Mouse (Mus musculus) CH12.LX (cell line): ENCODE measurements around the gene Zbtb48. TPM values are rescaled to one million over a fixed set of nuclear protein-coding genes. Genes with fewer than 3 reads are reported as not detected.

Experiments used
- DNase-seq: peaks from one replicate; pipeline ENCODE4 v3.0.0-alpha.2; 2013; ENCODE audit errors: extremely low read depth
- H3K27ac ChIP-seq: 2 replicates; pipeline ENCODE4 v1.5.1; 2012; ENCODE audit warnings: low read depth, mild to moderate bottlenecking, control low read depth, moderate library complexity; ENCODE audit not compliant: insufficient read depth
- H3K27me3 ChIP-seq: replicated peaks from 2 replicates; pipeline ENCODE3; 2012; ENCODE audit warnings: inconsistent platforms
- H3K36me3 ChIP-seq, 2 experiments: replicated peaks in 1 of 2; 2 replicates each; pipeline versions ENCODE3 to v1.6.1; 2012; ENCODE audit warnings: inconsistent platforms in 1 of 2, low read length in 1 of 2, mild to moderate bottlenecking in 1 of 2, mixed read lengths in 1 of 2, moderate library complexity in 1 of 2; ENCODE audit not compliant: control insufficient read depth in 1 of 2, insufficient read depth in 1 of 2
- H3K4me1 ChIP-seq, 2 experiments: 2 replicates each; pipeline ENCODE4 v1.6.1; 2012; ENCODE audit warnings: inconsistent platforms in 1 of 2, moderate library complexity in 1 of 2; ENCODE audit not compliant: insufficient read depth in 2 of 2, control insufficient read depth in 1 of 2
- H3K4me2 ChIP-seq: 2 replicates; pipeline ENCODE4 v1.6.1; 2012; ENCODE audit warnings: low read depth, mild to moderate bottlenecking, control low read depth; ENCODE audit not compliant: poor library complexity, insufficient read depth, severe bottlenecking
- H3K4me3 ChIP-seq, 3 experiments: fragments of 150-350 bp in 1 of 3; sonication (generic) in 1 of 3; replicated peaks in 1 of 3; 2 replicates each; pipeline versions ENCODE3 to v1.5.1; 2011 to 2012; ENCODE audit warnings: low read depth in 2 of 3, low read length in 2 of 3, mild to moderate bottlenecking in 2 of 3, moderate library complexity in 2 of 3, control low read depth in 1 of 3, improper control_type of control experiment in 1 of 3, inconsistent platforms in 1 of 3, mixed read lengths in 1 of 3; ENCODE audit not compliant: poor library complexity in 1 of 3
- H3K79me2 ChIP-seq: replicated peaks from 2 replicates; pipeline ENCODE4 v1.6.1; 2012; ENCODE audit warnings: mild to moderate bottlenecking, moderate library complexity; ENCODE audit not compliant: control insufficient read depth, poor library complexity, insufficient read depth, severe bottlenecking; ENCODE audit errors: extremely low read depth
- H3K9ac ChIP-seq: 2 replicates; pipeline ENCODE4 v1.6.1; 2012; ENCODE audit warnings: low read depth, mild to moderate bottlenecking, control low read depth, moderate library complexity; ENCODE audit not compliant: insufficient read depth
- H3K9me3 ChIP-seq: replicated peaks from 2 replicates; pipeline ENCODE3; 2012; ENCODE audit warnings: low read length, inconsistent platforms, mixed read lengths
- BHLHE40 ChIP-seq: IDR thresholded peaks from 2 replicates; pipeline ENCODE4 v1.6.1; 2011; ENCODE audit warnings: mild to moderate bottlenecking, low read depth, low read length, improper control_type of control experiment
- CHD1 ChIP-seq: IDR thresholded peaks from 2 replicates; pipeline ENCODE4 v1.6.1; 2012; ENCODE audit warnings: low read depth, low read length, improper control_type of control experiment, inconsistent platforms
- CHD2 ChIP-seq: IDR thresholded peaks from 2 replicates; pipeline ENCODE4 v1.6.1; 2011; ENCODE audit warnings: low read length, improper control_type of control experiment
- CTCF ChIP-seq, 2 experiments: IDR thresholded peaks in 1 of 2; conservative IDR thresholded peaks in 1 of 2; 2 replicates each; pipeline ENCODE4 v1.5.1; 2011 to 2012; ENCODE audit warnings: low read depth in 2 of 2, low read length in 2 of 2, improper control_type of control experiment in 1 of 2, inconsistent platforms in 1 of 2, mild to moderate bottlenecking in 1 of 2, moderate library complexity in 1 of 2
- ELF1 ChIP-seq: IDR thresholded peaks from 2 replicates; pipeline ENCODE4 v1.6.1; 2014; ENCODE audit warnings: low read depth, mild to moderate bottlenecking, inconsistent platforms, low read length, improper control_type of control experiment
- EP300 ChIP-seq: IDR thresholded peaks from 2 replicates; pipeline ENCODE4 v1.6.1; 2011; ENCODE audit warnings: low read length, improper control_type of control experiment
- GABPA ChIP-seq: IDR thresholded peaks from 2 replicates; pipeline ENCODE4 v1.6.1; 2012; ENCODE audit warnings: low read depth, low read length, improper control_type of control experiment, inconsistent platforms; ENCODE audit not compliant: insufficient replicate concordance
- HCFC1 ChIP-seq: IDR thresholded peaks from 2 replicates; pipeline ENCODE4 v1.6.1; 2012; ENCODE audit warnings: low read depth, mild to moderate bottlenecking, inconsistent platforms, low read length, improper control_type of control experiment
- JUND ChIP-seq: conservative IDR thresholded peaks from 2 replicates; pipeline ENCODE4 v1.6.1; 2011; ENCODE audit warnings: low read depth, low read length, improper control_type of control experiment
- KAT2A ChIP-seq: IDR thresholded peaks from 2 replicates; pipeline ENCODE4 v1.6.1; 2012; ENCODE audit warnings: low read length, improper control_type of control experiment, inconsistent platforms; ENCODE audit not compliant: insufficient replicate concordance
- MAX ChIP-seq: IDR thresholded peaks from 2 replicates; pipeline ENCODE4 v1.6.1; 2011; ENCODE audit warnings: low read length, improper control_type of control experiment
- MAZ ChIP-seq: IDR thresholded peaks from 2 replicates; pipeline ENCODE4 v1.6.1; 2012; ENCODE audit warnings: low read depth, mild to moderate bottlenecking, inconsistent platforms, low read length, improper control_type of control experiment, moderate library complexity
- MEF2A ChIP-seq: IDR thresholded peaks from 2 replicates; pipeline ENCODE4 v1.6.1; 2014; ENCODE audit warnings: low read depth, mild to moderate bottlenecking, inconsistent platforms, low read length, improper control_type of control experiment, borderline replicate concordance
- MYC ChIP-seq: IDR thresholded peaks from 2 replicates; pipeline ENCODE4 v1.6.1; 2011; ENCODE audit warnings: low read depth, mild to moderate bottlenecking, improper control_type of control experiment, low read length
- NELFE ChIP-seq: IDR thresholded peaks from 2 replicates; pipeline ENCODE4 v1.6.1; 2011; ENCODE audit warnings: low read depth, low read length, improper control_type of control experiment
- NRF1 ChIP-seq: IDR thresholded peaks from 2 replicates; pipeline ENCODE4 v1.6.1; 2014; ENCODE audit warnings: low read depth, mild to moderate bottlenecking, inconsistent platforms, low read length, improper control_type of control experiment, moderate library complexity
- PAX5 ChIP-seq: IDR thresholded peaks from 2 replicates; pipeline ENCODE4 v1.6.1; 2012; ENCODE audit warnings: low read length, inconsistent platforms, mixed read lengths
- POLR2A ChIP-seq: IDR thresholded peaks from 2 replicates; pipeline ENCODE4 v1.6.1; 2011; ENCODE audit warnings: low read depth, mild to moderate bottlenecking, improper control_type of control experiment, low read length
- POLR2AphosphoS2 ChIP-seq: IDR thresholded peaks from 2 replicates; pipeline ENCODE4 v1.6.1; 2011; ENCODE audit warnings: low read depth, low read length, improper control_type of control experiment
- RAD21 ChIP-seq: IDR thresholded peaks from 2 replicates; pipeline ENCODE4 v1.6.1; 2011; ENCODE audit warnings: low read depth, mild to moderate bottlenecking, low read length, improper control_type of control experiment, moderate library complexity
- RCOR1 ChIP-seq: conservative IDR thresholded peaks from 2 replicates; pipeline ENCODE4 v1.6.1; 2012; ENCODE audit warnings: low read depth, mild to moderate bottlenecking, inconsistent platforms, low read length, improper control_type of control experiment
- SIN3A ChIP-seq: IDR thresholded peaks from 2 replicates; pipeline ENCODE4 v1.6.1; 2012; ENCODE audit warnings: low read length, improper control_type of control experiment, inconsistent platforms
- TBP ChIP-seq: conservative IDR thresholded peaks from 2 replicates; pipeline ENCODE4 v1.6.1; 2011; ENCODE audit warnings: low read depth, low read length, improper control_type of control experiment
- TCF12 ChIP-seq: IDR thresholded peaks from 2 replicates; pipeline ENCODE4 v1.6.1; 2014; ENCODE audit warnings: low read depth, mild to moderate bottlenecking, inconsistent platforms, low read length, improper control_type of control experiment
- UBTF ChIP-seq: IDR thresholded peaks from 2 replicates; pipeline ENCODE4 v1.6.1; 2012; ENCODE audit warnings: low read depth, mild to moderate bottlenecking, inconsistent platforms, low read length, improper control_type of control experiment, moderate library complexity
- USF2 ChIP-seq: conservative IDR thresholded peaks from 2 replicates; pipeline ENCODE4 v1.6.1; 2011; ENCODE audit warnings: low read depth, low read length, improper control_type of control experiment
- ZC3H11A ChIP-seq: IDR thresholded peaks from 2 replicates; pipeline ENCODE4 v1.6.1; 2012; ENCODE audit warnings: low read depth, mild to moderate bottlenecking, inconsistent platforms, low read length, improper control_type of control experiment
- ZMIZ1 ChIP-seq: IDR thresholded peaks from 2 replicates; pipeline ENCODE4 v1.6.1; 2012; ENCODE audit warnings: low read depth, mild to moderate bottlenecking, inconsistent platforms, low read length, improper control_type of control experiment
- ZNF384 ChIP-seq: IDR thresholded peaks from 2 replicates; pipeline ENCODE4 v1.6.1; 2012; ENCODE audit warnings: low read depth, low read length, improper control_type of control experiment, inconsistent platforms
- dilution Hi-C: fragments of 300-500 bp; cut with MboI; formaldehyde crosslinking; loops from 2 replicates; pipeline ENCODE4 v1.14.3; 2020; ENCODE audit warnings: low sequenced_read_pairs; ENCODE audit not compliant: extremely low pct_unique_long_range_greater_than_20kb, extremely low pct_ligation_motif_present
- in situ Hi-C: fragments of 300-500 bp; cut with MboI; formaldehyde crosslinking; loops from 3 replicates; pipeline ENCODE4 v1.14.3; 2019; ENCODE audit warnings: low sequenced_read_pairs, low pct_ligation_motif_present, low pct_unique_long_range_greater_than_20kb, mixed read lengths
- polyA plus RNA-seq: library from polyadenylated mRNA; unstranded; fragments of >175 nt; gene quantifications from 2 replicates; pipeline ENCODE4 v1.2.1, GENCODE M21; 2012; ENCODE audit warnings: low read depth; ENCODE audit not compliant: insufficient read length
- total RNA-seq, 2 experiments: library from RNA; depleted of rRNA; stranded (reverse); fragments of 300-350 nt in 1 of 2; fragments of >200 nt in 1 of 2; gene quantifications; 2 replicates each; pipeline ENCODE4 v1.2.3; 2012 to 2014

Gene Zbtb48
- total and polyA plus RNA-seq, 3 experiments: 7.4 to 13.6 (median 10.5) TPM

DNA sequence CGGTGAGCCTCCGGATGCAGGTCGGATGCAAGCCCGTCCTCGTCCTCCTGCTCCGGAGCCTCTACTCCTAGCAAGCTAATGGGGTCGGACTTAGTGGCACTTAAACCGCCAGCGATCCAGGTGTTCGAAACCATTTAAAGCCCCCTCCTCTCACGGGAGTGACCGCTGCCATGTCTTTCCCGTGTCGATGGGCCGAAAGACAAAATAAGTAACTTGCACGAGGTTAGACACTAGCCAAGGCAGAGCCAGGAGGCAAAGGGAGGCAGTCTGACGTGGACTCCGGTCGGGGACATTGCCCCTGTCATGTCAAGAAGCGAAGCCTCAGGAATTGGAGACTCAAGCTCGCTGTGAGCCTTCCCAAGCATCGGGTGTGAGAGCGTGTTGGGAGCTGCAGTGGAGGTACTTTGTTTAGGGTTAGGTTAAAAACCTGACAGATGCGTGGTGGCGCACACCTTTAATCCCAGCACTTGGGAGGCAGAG lies 12.4 kb upstream of the Zbtb48 start:
- peak; percentile 14 for DNase-seq
- in situ Hi-C loops (loop anchor here (5.0 kb wide), 1 partner anchor 37 kb away; no protein-coding TSS in a partner anchor), dilution Hi-C loops (no loop called here)
- H3K27me3 ChIP-seq: no peaks in the 10 kb centered on the region
- H3K9me3 ChIP-seq: no peaks in the 10 kb centered on the region
- peak overlapping the region; percentile 82 for H3K9ac ChIP-seq
- peak overlapping the region; percentile 85 for H3K4me2 ChIP-seq
- H3K79me2 ChIP-seq: peaks cover 43% of the 10 kb centered on the region
- peak overlapping the region; percentile 82 to 99 (median 99) for H3K4me3 ChIP-seq
- peaks cover 22 to 49% of the 10 kb centered on the region in 2 experiments for H3K4me1 ChIP-seq
- 0 out of 2 replicates have a peak, but pooled peaks have one; percentile 14 for TF ChIP-seq MYC
- TF ChIP-seq BHLHE40: no peak
- TF ChIP-seq SIN3A: peak; percentile 19; the same call in 1 of the 2 replicates
- peak; percentile 7; the same call in 1 of the 2 replicates for TF ChIP-seq UBTF
- peaks cover 26 to 41% of the 10 kb centered on the region in 2 experiments for H3K36me3 ChIP-seq
- H3K27ac ChIP-seq: peak overlapping the region; percentile 70

DNA sequence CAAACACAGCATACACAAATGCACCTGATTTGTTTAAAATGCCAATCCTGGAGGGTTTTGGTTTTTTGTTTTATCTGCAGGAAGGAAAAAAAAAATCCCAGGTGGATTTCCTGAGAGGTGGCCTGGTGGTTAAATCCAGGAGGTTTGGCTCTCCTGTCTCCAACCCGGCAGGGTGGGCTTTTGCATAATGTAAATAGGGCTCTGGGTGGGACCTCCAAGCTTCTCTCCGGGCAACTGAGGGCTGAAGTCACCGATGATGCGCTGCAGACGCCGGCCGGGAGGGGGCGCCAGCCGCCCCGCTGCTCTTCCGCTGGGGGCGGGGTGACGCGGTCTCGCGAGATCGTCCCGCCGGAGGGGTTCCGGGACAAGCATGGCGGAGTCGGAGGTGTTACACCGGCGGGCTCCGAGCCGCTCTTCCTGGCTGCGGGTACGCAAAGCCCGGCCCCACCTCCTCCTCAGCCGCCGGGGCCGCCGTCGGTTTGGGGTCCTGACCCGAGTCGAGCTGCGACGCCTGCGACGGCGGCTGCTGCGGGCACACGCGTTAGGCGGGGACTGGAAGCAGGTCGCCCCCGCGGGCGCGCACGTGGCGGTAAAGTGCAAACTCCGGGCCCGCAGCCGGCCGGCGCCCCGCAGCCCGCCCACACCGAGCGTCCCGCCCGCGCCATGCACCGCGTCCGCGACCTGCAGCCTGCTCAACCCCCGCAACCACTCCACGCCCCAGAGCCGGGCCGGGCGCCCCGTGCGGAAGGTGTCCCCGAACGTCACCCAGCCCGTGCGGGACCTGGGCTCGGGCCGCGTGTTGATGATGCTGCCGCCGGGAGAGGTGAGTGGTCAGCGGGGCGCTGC lies 11.7 kb upstream of the Zbtb48 start, which contains the start of gene Nol9:
Gene Nol9, plus strand, starts transcription at position 337 of the 846 bp plus-strand sequence.
- DNase-seq: peak; percentile 87
- H3K9ac ChIP-seq: peak within 1 kb of the TSS; percentile 82
- dilution Hi-C loops (no loop called here), in situ Hi-C loops (no loop called here)
- peak within 1 kb of the TSS; percentile 85 for H3K4me2 ChIP-seq
- peaks cover 37% of the 10 kb centered on the region for H3K79me2 ChIP-seq
- H3K4me1 ChIP-seq: peaks cover 22 to 49% of the 10 kb centered on the region in 2 experiments
- H3K4me3 ChIP-seq: peak within 1 kb of the TSS; percentile 82 to 99 (median 99)
- H3K36me3 ChIP-seq: peaks cover 20 to 35% of the 10 kb centered on the region in 2 experiments
- H3K9me3 ChIP-seq: no peaks in the 10 kb centered on the region
- H3K27me3 ChIP-seq: no peaks in the 10 kb centered on the region
- peak within 1 kb of the TSS; percentile 70 for H3K27ac ChIP-seq
- TF ChIP-seq ELF1 (peak; percentile 94), CHD2 (peak; percentile 100), KAT2A (peak; percentile 76; the same call in 1 of the 2 replicates), TBP (peak; percentile 60; the same call in 1 of the 2 replicates), ZNF384 (peak; percentile 70), POLR2AphosphoS2 (0 out of 2 replicates have a peak, but pooled peaks have one; percentile 47), RCOR1 (peak; percentile 66; the same call in 1 of the 2 replicates), BHLHE40 (peak; percentile 0; the same call in 1 of the 2 replicates), NELFE (peak; percentile 93), MAX (peak; percentile 77), PAX5 (no peak), SIN3A (peak; percentile 91), RAD21 (peak; percentile 15), USF2 (no peak), TCF12 (peak; percentile 96), CTCF (conservative IDR thresholded peaks at IDR 0.05 in 1 of 2, IDR thresholded peaks at IDR 0.05 in 1 of 2; ENCODE audit: low read depth in 2 of 2, low read length in 2 of 2) (peak; percentile 43 to 92; a peak in 3 of 4 replicates), NRF1 (peak; percentile 44; the same call in 1 of the 2 replicates), ZC3H11A (no peak), HCFC1 (peak; percentile 90), EP300 (peak; percentile 58; the same call in 1 of the 2 replicates), MEF2A (peak; percentile 45; the same call in 1 of the 2 replicates), JUND (0 out of 2 replicates have a peak, but pooled peaks have one; percentile 7), MAZ (peak; percentile 95), ZMIZ1 (peak; percentile 72), GABPA (peak; percentile 27; the same call in 1 of the 2 replicates), MYC (peak; percentile 87), POLR2A (peak; percentile 91), CHD1 (no peak)
